Mouse (Mus musculus) E14TG2a.4 (cell line): ENCODE measurements around the gene 9130023H24Rik.

Source experiments
- CTCF ChIP-seq: conservative IDR thresholded peaks from 2 replicates; pipeline ENCODE4 v1.5.1; 2014; ENCODE audit warnings: low read length
- NANOG ChIP-seq: IDR thresholded peaks from 2 replicates; pipeline ENCODE4 v1.6.1; 2014; ENCODE audit warnings: borderline replicate concordance, low read length, mixed read lengths

DNA sequence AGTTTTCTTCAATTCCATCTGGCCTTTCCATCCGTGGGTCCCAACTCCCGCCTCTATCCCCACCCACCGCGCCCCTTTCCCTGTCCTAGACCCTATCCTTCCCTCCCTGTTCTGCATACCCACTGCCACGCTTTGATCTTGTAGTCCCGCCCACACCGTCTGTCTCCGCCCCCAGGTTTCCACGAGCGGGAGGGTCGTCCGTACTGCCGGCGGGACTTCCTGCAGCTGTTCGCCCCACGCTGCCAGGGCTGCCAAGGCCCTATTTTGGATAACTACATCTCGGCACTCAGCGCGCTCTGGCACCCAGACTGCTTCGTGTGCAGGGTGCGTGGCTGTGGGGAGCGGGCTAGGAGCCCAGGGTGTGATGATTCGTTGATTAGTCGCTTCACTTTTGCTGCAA lies 14.8 kb upstream of the 9130023H24Rik start:
- TF ChIP-seq CTCF (no peak), NANOG (no peak)
